Mouse (Mus musculus): ENCODE measurements at regions not wholly inside any gene's neighbourhood (a gene's known extent, or its start where the extent isn't known, plus 50 kb on each side); places are given as distances from the start of the nearest gene placed in this dataset.

DNA sequence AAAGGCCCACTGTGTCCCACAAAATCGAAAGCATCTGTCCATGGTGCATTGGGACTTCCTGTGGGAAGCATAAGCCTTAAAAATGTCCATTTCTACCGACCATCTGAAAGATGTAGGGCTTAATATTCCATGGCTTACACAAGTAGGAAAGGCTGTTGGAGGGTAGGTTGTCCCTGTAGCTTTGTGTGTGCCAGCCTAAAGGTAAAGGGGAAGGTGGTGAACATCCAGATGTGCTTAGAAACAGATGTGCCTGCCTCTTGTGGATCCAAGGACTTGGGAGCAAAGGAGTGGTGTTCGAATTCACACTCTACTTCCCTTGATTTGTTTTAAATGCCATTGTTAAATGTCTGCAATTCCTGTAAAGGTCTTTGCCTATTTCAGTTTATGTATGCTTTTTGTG, 265.9 kb upstream of the Lyplal1 start:
- TF ChIP-seq CTCF (conservative IDR thresholded peaks at IDR 0.05; ENCODE audit: low read length) (no peak), POU5F1 (IDR thresholded peaks at IDR 0.05; ENCODE audit: borderline replicate concordance, low read length) (no peak)
